Mouse (Mus musculus) CH12.LX (cell line): Measurements from ENCODE around the gene Adam17. TPM values are rescaled to one million over a fixed set of nuclear protein-coding genes. Genes with fewer than 3 reads are reported as not detected.

Experiments used
- DNase-seq: peaks from one replicate; pipeline ENCODE4 v3.0.0-alpha.2; 2013; ENCODE audit errors: extremely low read depth
- H3K27ac ChIP-seq: 2 replicates; pipeline ENCODE4 v1.5.1; 2012; ENCODE audit warnings: low read depth, mild to moderate bottlenecking, control low read depth, moderate library complexity; ENCODE audit not compliant: insufficient read depth
- H3K27me3 ChIP-seq: replicated peaks from 2 replicates; pipeline ENCODE3; 2012; ENCODE audit warnings: inconsistent platforms
- H3K36me3 ChIP-seq, 2 experiments: replicated peaks in 1 of 2; 2 replicates each; pipeline versions ENCODE3 to v1.6.1; 2012; ENCODE audit warnings: inconsistent platforms in 1 of 2, low read length in 1 of 2, mild to moderate bottlenecking in 1 of 2, mixed read lengths in 1 of 2, moderate library complexity in 1 of 2; ENCODE audit not compliant: control insufficient read depth in 1 of 2, insufficient read depth in 1 of 2
- H3K4me1 ChIP-seq, 2 experiments: 2 replicates each; pipeline ENCODE4 v1.6.1; 2012; ENCODE audit warnings: inconsistent platforms in 1 of 2, moderate library complexity in 1 of 2; ENCODE audit not compliant: insufficient read depth in 2 of 2, control insufficient read depth in 1 of 2
- H3K4me2 ChIP-seq: 2 replicates; pipeline ENCODE4 v1.6.1; 2012; ENCODE audit warnings: low read depth, mild to moderate bottlenecking, control low read depth; ENCODE audit not compliant: poor library complexity, insufficient read depth, severe bottlenecking
- H3K4me3 ChIP-seq, 3 experiments: fragments of 150-350 bp in 1 of 3; sonication (generic) in 1 of 3; replicated peaks in 1 of 3; 2 replicates each; pipeline versions ENCODE3 to v1.5.1; 2011 to 2012; ENCODE audit warnings: low read depth in 2 of 3, low read length in 2 of 3, mild to moderate bottlenecking in 2 of 3, moderate library complexity in 2 of 3, control low read depth in 1 of 3, improper control_type of control experiment in 1 of 3, inconsistent platforms in 1 of 3, mixed read lengths in 1 of 3; ENCODE audit not compliant: poor library complexity in 1 of 3
- H3K79me2 ChIP-seq: replicated peaks from 2 replicates; pipeline ENCODE4 v1.6.1; 2012; ENCODE audit warnings: mild to moderate bottlenecking, moderate library complexity; ENCODE audit not compliant: control insufficient read depth, poor library complexity, insufficient read depth, severe bottlenecking; ENCODE audit errors: extremely low read depth
- H3K9ac ChIP-seq: 2 replicates; pipeline ENCODE4 v1.6.1; 2012; ENCODE audit warnings: low read depth, mild to moderate bottlenecking, control low read depth, moderate library complexity; ENCODE audit not compliant: insufficient read depth
- H3K9me3 ChIP-seq: replicated peaks from 2 replicates; pipeline ENCODE3; 2012; ENCODE audit warnings: low read length, inconsistent platforms, mixed read lengths
- BHLHE40 ChIP-seq: IDR thresholded peaks from 2 replicates; pipeline ENCODE4 v1.6.1; 2011; ENCODE audit warnings: mild to moderate bottlenecking, low read depth, low read length, improper control_type of control experiment
- CHD1 ChIP-seq: IDR thresholded peaks from 2 replicates; pipeline ENCODE4 v1.6.1; 2012; ENCODE audit warnings: low read depth, low read length, improper control_type of control experiment, inconsistent platforms
- CHD2 ChIP-seq: IDR thresholded peaks from 2 replicates; pipeline ENCODE4 v1.6.1; 2011; ENCODE audit warnings: low read length, improper control_type of control experiment
- CTCF ChIP-seq, 2 experiments: IDR thresholded peaks in 1 of 2; conservative IDR thresholded peaks in 1 of 2; 2 replicates each; pipeline ENCODE4 v1.5.1; 2011 to 2012; ENCODE audit warnings: low read depth in 2 of 2, low read length in 2 of 2, improper control_type of control experiment in 1 of 2, inconsistent platforms in 1 of 2, mild to moderate bottlenecking in 1 of 2, moderate library complexity in 1 of 2
- E2F4 ChIP-seq: IDR thresholded peaks from 2 replicates; pipeline ENCODE4 v1.6.1; 2011; ENCODE audit warnings: low read depth, low read length, improper control_type of control experiment; ENCODE audit not compliant: insufficient replicate concordance
- ELF1 ChIP-seq: IDR thresholded peaks from 2 replicates; pipeline ENCODE4 v1.6.1; 2014; ENCODE audit warnings: low read depth, mild to moderate bottlenecking, inconsistent platforms, low read length, improper control_type of control experiment
- ETS1 ChIP-seq: conservative IDR thresholded peaks from 2 replicates; pipeline ENCODE4 v1.6.1; 2012; ENCODE audit warnings: low read depth, mild to moderate bottlenecking, inconsistent platforms, low read length, improper control_type of control experiment, moderate library complexity
- GABPA ChIP-seq: IDR thresholded peaks from 2 replicates; pipeline ENCODE4 v1.6.1; 2012; ENCODE audit warnings: low read depth, low read length, improper control_type of control experiment, inconsistent platforms; ENCODE audit not compliant: insufficient replicate concordance
- HCFC1 ChIP-seq: IDR thresholded peaks from 2 replicates; pipeline ENCODE4 v1.6.1; 2012; ENCODE audit warnings: low read depth, mild to moderate bottlenecking, inconsistent platforms, low read length, improper control_type of control experiment
- IRF4 ChIP-seq: IDR thresholded peaks from 2 replicates; pipeline ENCODE4 v1.6.1; 2014; ENCODE audit warnings: low read depth, mild to moderate bottlenecking, inconsistent platforms, low read length, improper control_type of control experiment
- JUN ChIP-seq: IDR thresholded peaks from 2 replicates; pipeline ENCODE4 v1.6.1; 2011; ENCODE audit warnings: low read depth, mild to moderate bottlenecking, low read length, improper control_type of control experiment, moderate library complexity; ENCODE audit not compliant: insufficient read depth
- JUND ChIP-seq: conservative IDR thresholded peaks from 2 replicates; pipeline ENCODE4 v1.6.1; 2011; ENCODE audit warnings: low read depth, low read length, improper control_type of control experiment
- KAT2A ChIP-seq: IDR thresholded peaks from 2 replicates; pipeline ENCODE4 v1.6.1; 2012; ENCODE audit warnings: low read length, improper control_type of control experiment, inconsistent platforms; ENCODE audit not compliant: insufficient replicate concordance
- MAFK ChIP-seq: IDR thresholded peaks from 2 replicates; pipeline ENCODE4 v1.6.1; 2011; ENCODE audit warnings: low read length, improper control_type of control experiment; ENCODE audit not compliant: insufficient replicate concordance
- MAX ChIP-seq: IDR thresholded peaks from 2 replicates; pipeline ENCODE4 v1.6.1; 2011; ENCODE audit warnings: low read length, improper control_type of control experiment
- MAZ ChIP-seq: IDR thresholded peaks from 2 replicates; pipeline ENCODE4 v1.6.1; 2012; ENCODE audit warnings: low read depth, mild to moderate bottlenecking, inconsistent platforms, low read length, improper control_type of control experiment, moderate library complexity
- MEF2A ChIP-seq: IDR thresholded peaks from 2 replicates; pipeline ENCODE4 v1.6.1; 2014; ENCODE audit warnings: low read depth, mild to moderate bottlenecking, inconsistent platforms, low read length, improper control_type of control experiment, borderline replicate concordance
- MXI1 ChIP-seq: IDR thresholded peaks from 2 replicates; pipeline ENCODE4 v1.6.1; 2011; ENCODE audit warnings: mild to moderate bottlenecking, low read depth, low read length, improper control_type of control experiment
- MYC ChIP-seq: IDR thresholded peaks from 2 replicates; pipeline ENCODE4 v1.6.1; 2011; ENCODE audit warnings: low read depth, mild to moderate bottlenecking, improper control_type of control experiment, low read length
- NELFE ChIP-seq: IDR thresholded peaks from 2 replicates; pipeline ENCODE4 v1.6.1; 2011; ENCODE audit warnings: low read depth, low read length, improper control_type of control experiment
- NRF1 ChIP-seq: IDR thresholded peaks from 2 replicates; pipeline ENCODE4 v1.6.1; 2014; ENCODE audit warnings: low read depth, mild to moderate bottlenecking, inconsistent platforms, low read length, improper control_type of control experiment, moderate library complexity
- PAX5 ChIP-seq: IDR thresholded peaks from 2 replicates; pipeline ENCODE4 v1.6.1; 2012; ENCODE audit warnings: low read length, inconsistent platforms, mixed read lengths
- POLR2A ChIP-seq: IDR thresholded peaks from 2 replicates; pipeline ENCODE4 v1.6.1; 2011; ENCODE audit warnings: low read depth, mild to moderate bottlenecking, improper control_type of control experiment, low read length
- POLR2AphosphoS2 ChIP-seq: IDR thresholded peaks from 2 replicates; pipeline ENCODE4 v1.6.1; 2011; ENCODE audit warnings: low read depth, low read length, improper control_type of control experiment
- RAD21 ChIP-seq: IDR thresholded peaks from 2 replicates; pipeline ENCODE4 v1.6.1; 2011; ENCODE audit warnings: low read depth, mild to moderate bottlenecking, low read length, improper control_type of control experiment, moderate library complexity
- RCOR1 ChIP-seq: conservative IDR thresholded peaks from 2 replicates; pipeline ENCODE4 v1.6.1; 2012; ENCODE audit warnings: low read depth, mild to moderate bottlenecking, inconsistent platforms, low read length, improper control_type of control experiment
- SIN3A ChIP-seq: IDR thresholded peaks from 2 replicates; pipeline ENCODE4 v1.6.1; 2012; ENCODE audit warnings: low read length, improper control_type of control experiment, inconsistent platforms
- SMC3 ChIP-seq: IDR thresholded peaks from 2 replicates; pipeline ENCODE4 v1.6.1; 2011; ENCODE audit warnings: low read depth, low read length, improper control_type of control experiment
- TBP ChIP-seq: conservative IDR thresholded peaks from 2 replicates; pipeline ENCODE4 v1.6.1; 2011; ENCODE audit warnings: low read depth, low read length, improper control_type of control experiment
- TCF12 ChIP-seq: IDR thresholded peaks from 2 replicates; pipeline ENCODE4 v1.6.1; 2014; ENCODE audit warnings: low read depth, mild to moderate bottlenecking, inconsistent platforms, low read length, improper control_type of control experiment
- UBTF ChIP-seq: IDR thresholded peaks from 2 replicates; pipeline ENCODE4 v1.6.1; 2012; ENCODE audit warnings: low read depth, mild to moderate bottlenecking, inconsistent platforms, low read length, improper control_type of control experiment, moderate library complexity
- USF1 ChIP-seq: IDR thresholded peaks from 2 replicates; pipeline ENCODE4 v1.6.1; 2014; ENCODE audit warnings: low read depth, mild to moderate bottlenecking, inconsistent platforms, low read length, improper control_type of control experiment
- USF2 ChIP-seq: conservative IDR thresholded peaks from 2 replicates; pipeline ENCODE4 v1.6.1; 2011; ENCODE audit warnings: low read depth, low read length, improper control_type of control experiment
- ZC3H11A ChIP-seq: IDR thresholded peaks from 2 replicates; pipeline ENCODE4 v1.6.1; 2012; ENCODE audit warnings: low read depth, mild to moderate bottlenecking, inconsistent platforms, low read length, improper control_type of control experiment
- ZKSCAN1 ChIP-seq: IDR thresholded peaks from 2 replicates; pipeline ENCODE4 v1.6.1; 2012; ENCODE audit warnings: low read depth, inconsistent platforms, low read length, improper control_type of control experiment, borderline replicate concordance
- ZMIZ1 ChIP-seq: IDR thresholded peaks from 2 replicates; pipeline ENCODE4 v1.6.1; 2012; ENCODE audit warnings: low read depth, mild to moderate bottlenecking, inconsistent platforms, low read length, improper control_type of control experiment
- ZNF384 ChIP-seq: IDR thresholded peaks from 2 replicates; pipeline ENCODE4 v1.6.1; 2012; ENCODE audit warnings: low read depth, low read length, improper control_type of control experiment, inconsistent platforms
- dilution Hi-C: fragments of 300-500 bp; cut with MboI; formaldehyde crosslinking; loops from 2 replicates; pipeline ENCODE4 v1.14.3; 2020; ENCODE audit warnings: low sequenced_read_pairs; ENCODE audit not compliant: extremely low pct_unique_long_range_greater_than_20kb, extremely low pct_ligation_motif_present
- in situ Hi-C: fragments of 300-500 bp; cut with MboI; formaldehyde crosslinking; loops from 3 replicates; pipeline ENCODE4 v1.14.3; 2019; ENCODE audit warnings: low sequenced_read_pairs, low pct_ligation_motif_present, low pct_unique_long_range_greater_than_20kb, mixed read lengths
- polyA plus RNA-seq: library from polyadenylated mRNA; unstranded; fragments of >175 nt; gene quantifications from 2 replicates; pipeline ENCODE4 v1.2.1, GENCODE M21; 2012; ENCODE audit warnings: low read depth; ENCODE audit not compliant: insufficient read length
- total RNA-seq, 2 experiments: library from RNA; depleted of rRNA; stranded (reverse); fragments of 300-350 nt in 1 of 2; fragments of >200 nt in 1 of 2; gene quantifications; 2 replicates each; pipeline ENCODE4 v1.2.3; 2012 to 2014

The Adam17 gene
- total RNA-seq (2012; rRNA removed) (47.3 and 47.5 TPM in 2 replicates), total RNA-seq (2014; rRNA removed) (60.1 and 63.5 TPM in 2 replicates), polyA plus RNA-seq (39.2 and 50.1 TPM in 2 replicates)

DNA sequence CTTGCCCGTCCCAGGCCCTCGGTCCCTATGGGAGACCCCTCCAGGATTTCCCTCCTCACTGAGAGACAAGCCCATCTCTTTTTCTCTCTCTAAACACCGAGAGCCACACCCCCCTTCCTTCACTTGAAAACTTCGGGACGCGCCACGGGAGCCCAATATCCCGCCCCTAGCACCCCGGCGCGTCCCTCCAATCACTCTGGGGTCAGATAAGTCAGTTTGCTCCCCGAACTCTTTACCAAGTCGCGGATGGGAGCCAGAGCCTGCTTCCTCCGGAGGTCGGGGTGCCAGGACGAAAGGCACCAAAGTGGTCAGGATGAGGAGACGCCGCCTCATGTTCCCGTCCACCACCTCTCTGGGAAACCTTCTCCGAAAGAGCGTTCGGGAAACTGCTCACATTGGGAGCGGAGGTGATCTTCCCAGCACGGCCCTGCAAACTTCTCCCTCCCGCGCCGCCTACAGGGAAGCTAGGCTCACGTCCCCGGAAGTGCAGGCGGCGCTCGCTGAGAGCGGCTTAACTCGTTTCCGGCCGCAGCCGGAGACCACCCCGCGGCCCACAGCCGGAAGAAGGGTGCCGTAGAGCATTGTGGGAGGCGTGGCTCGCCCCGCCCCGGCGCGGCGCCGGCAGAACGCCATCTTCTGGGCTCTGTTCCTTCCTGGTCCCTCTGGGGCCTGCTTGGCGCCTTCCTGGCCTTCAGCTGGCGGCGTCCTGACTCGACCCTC is at the start of gene Adam17:
Gene Adam17 (minus strand): TSS at position 533 of the 720 bp plus-strand sequence.
- DNase-seq, result peak; percentile 91
- H3K27ac ChIP-seq, result peak within 1 kb of the TSS; percentile 64
- H3K36me3 ChIP-seq, result no peaks in the 10 kb centered on the region
- peak within 1 kb of the TSS; percentile 97 for H3K4me2 ChIP-seq
- H3K79me2 ChIP-seq, result peaks cover 45% of the 10 kb centered on the region
- H3K9me3 ChIP-seq, result no peaks in the 10 kb centered on the region
- in situ Hi-C loops (loop anchor here (5.0 kb wide), 1 partner anchor 36 kb away; no protein-coding TSS in a partner anchor), dilution Hi-C loops (no loop called here)
- H3K4me1 ChIP-seq, result peaks cover 5 to 47% of the 10 kb centered on the region in 2 experiments; a peak in 2 of 4 replicates
- H3K4me3 ChIP-seq, result peak within 1 kb of the TSS; percentile 74 to 96 (median 84)
- H3K9ac ChIP-seq, result peak within 1 kb of the TSS; percentile 98
- no peaks in the 10 kb centered on the region for H3K27me3 ChIP-seq
- peak; percentile 9; the same call in 1 of the 2 replicates for TF ChIP-seq GABPA
- TF ChIP-seq MXI1, result peak; percentile 74
- TF ChIP-seq MYC, result peak; percentile 58; the same call in 1 of the 2 replicates
- TF ChIP-seq USF1, result no peak; the same call in 1 of the 2 replicates
- TF ChIP-seq SMC3, result peak; percentile 14; the same call in 1 of the 2 replicates
- TF ChIP-seq RCOR1, result 0 out of 2 replicates have a peak, but pooled peaks have one; percentile 12
- TF ChIP-seq ZC3H11A, result no peak
- TF ChIP-seq CHD1, result no peak
- no peak for TF ChIP-seq JUND
- TF ChIP-seq RAD21, result no peak; the same call in 1 of the 2 replicates
- TF ChIP-seq PAX5, result no peak
- TF ChIP-seq NRF1, result peak; percentile 54
- TF ChIP-seq POLR2A, result peak; percentile 91
- TF ChIP-seq UBTF, result peak; percentile 37; the same call in 1 of the 2 replicates
- TF ChIP-seq CHD2, result no peak
- TF ChIP-seq BHLHE40, result no peak
- TF ChIP-seq ZMIZ1, result peak; percentile 58
- peak; percentile 82; the same call in 1 of the 2 replicates for TF ChIP-seq NELFE
- no peak; the same call in 1 of the 2 replicates for TF ChIP-seq ETS1
- TF ChIP-seq CTCF (conservative IDR thresholded peaks at IDR 0.05 in 1 of 2, IDR thresholded peaks at IDR 0.05 in 1 of 2; ENCODE audit: low read depth in 2 of 2, low read length in 2 of 2), result peak in 1 of 2 experiments; percentile 67; a peak in 2 of 4 replicates
- TF ChIP-seq POLR2AphosphoS2, result peak; percentile 63; the same call in 1 of the 2 replicates
- peak; percentile 99 for TF ChIP-seq ELF1
- TF ChIP-seq ZKSCAN1, result no peak
- TF ChIP-seq IRF4, result 0 out of 2 replicates have a peak, but pooled peaks have one; percentile 74
- TF ChIP-seq SIN3A, result peak; percentile 89
- peak; percentile 88 for TF ChIP-seq TCF12
- TF ChIP-seq MAX, result peak; percentile 10; the same call in 1 of the 2 replicates
- TF ChIP-seq MAFK, result no peak
- TF ChIP-seq E2F4, result no peak
- peak; percentile 74 for TF ChIP-seq MAZ
- TF ChIP-seq USF2, result no peak
- no peak for TF ChIP-seq JUN
- TF ChIP-seq KAT2A, result peak; percentile 91; the same call in 1 of the 2 replicates
- TF ChIP-seq ZNF384, result no peak
- peak; percentile 54; the same call in 1 of the 2 replicates for TF ChIP-seq MEF2A
- TF ChIP-seq TBP, result 0 out of 2 replicates have a peak, but pooled peaks have one; percentile 32
- peak; percentile 95 for TF ChIP-seq HCFC1
